Mouse (Mus musculus): Measurements from ENCODE around the gene Oma1.

Oma1 gene

DNA sequence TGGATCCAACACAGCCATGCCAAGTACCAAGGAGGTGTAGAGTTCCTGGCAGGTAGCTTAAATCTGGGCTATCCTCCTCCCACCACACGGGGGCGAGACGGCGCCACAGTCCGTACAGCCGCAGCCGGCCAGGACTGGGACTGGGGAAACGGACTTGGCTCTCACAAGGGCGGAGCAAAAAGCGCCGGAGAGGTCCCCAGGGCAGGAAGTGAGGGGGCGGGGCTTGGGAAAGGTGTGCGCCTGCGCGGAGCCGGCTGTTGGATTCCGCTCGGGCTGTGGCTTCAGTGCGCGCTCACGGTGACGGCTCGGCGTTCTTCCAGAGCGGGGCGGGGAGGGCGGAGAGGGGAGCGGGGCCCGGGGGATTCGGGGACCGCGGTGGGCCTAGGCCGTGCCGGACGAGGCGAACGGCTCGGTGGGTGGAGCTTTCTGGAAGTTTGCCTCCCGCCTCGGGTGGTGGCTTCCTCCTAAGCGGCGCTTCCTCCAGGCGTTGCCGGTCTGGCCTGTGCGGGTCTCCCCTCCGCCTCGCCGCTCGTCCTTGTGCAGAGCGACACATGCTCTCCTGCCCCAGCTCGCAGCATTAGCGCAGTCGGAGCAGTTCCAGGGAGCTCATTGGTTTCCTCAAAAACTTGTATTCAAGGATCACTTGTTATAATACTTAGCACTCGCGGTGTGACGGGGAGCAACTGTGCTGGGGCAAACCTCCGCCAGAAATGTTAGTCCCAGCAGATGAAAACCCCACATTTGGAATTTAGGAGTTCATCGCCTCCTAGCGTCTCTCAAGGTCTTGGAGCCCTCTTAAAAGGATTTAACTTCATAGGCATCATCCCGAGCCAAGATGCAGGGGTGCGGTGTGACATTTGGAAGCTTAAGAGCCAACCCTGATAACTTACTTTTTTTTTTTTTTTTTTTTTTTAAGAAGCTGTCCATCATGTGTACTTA, at the start of gene Oma1:
Gene Oma1 (plus strand): TSS at position 226 of the 939 bp plus-strand sequence.
- peak; percentile 99 for DNase-seq

DNA sequence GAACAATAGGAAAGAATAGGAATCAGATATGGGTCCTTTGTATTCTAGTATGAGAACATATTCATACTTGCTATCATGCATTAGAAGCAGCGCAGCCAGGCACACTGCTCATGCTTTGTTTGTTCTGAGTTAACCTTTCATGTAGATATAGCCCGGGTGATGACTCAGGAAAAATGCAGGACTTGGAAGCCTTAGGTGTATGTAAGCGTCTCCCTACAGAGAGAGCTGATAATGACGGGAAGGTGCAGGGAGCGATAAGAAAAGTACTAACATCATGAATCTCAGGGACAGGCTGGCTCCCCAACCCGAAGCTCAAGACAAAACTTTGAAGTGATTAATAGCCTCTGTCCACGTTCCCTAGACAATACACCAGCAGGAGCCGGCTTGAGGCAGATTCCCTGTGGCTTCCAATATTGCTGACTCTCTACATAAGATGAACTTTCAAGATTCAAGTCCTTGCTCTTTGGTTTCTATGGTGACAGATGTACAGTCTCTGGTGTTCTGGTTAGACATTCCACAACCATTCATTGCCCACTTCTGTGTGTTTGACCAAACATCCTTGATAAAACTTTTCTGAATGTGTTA, 49.7 kb upstream of the Oma1 start:
- no peak for DNase-seq

GRCm38 (mm10) chr4:103265166-103265565, 48.4 kb upstream of the Oma1 start:
- DNase-seq: no peak

DNA sequence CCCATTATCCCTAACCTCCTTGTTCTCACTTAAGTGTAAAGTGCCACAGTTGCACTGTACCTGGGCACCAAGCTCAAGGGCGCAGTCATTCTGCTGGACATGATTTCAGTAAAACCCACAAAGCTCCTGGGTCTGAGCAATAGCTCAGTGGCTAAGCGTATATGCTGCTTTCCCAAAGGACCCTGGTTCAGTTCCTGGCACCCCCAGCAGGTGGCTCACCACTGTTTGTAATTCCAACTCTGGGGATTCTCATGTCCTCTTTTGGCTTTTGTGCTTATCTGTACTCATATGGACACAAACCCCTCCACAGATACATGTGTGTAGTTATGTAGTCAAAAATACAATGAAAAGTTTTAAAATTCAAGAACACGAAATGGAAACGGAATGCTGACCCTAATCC, 44.3 kb upstream of the Oma1 start:
- DNase-seq: peak; percentile 8

GRCm38 (mm10) chr4:103273021-103273420, 40.6 kb upstream of the Oma1 start:
- no peak for DNase-seq

- DNase-seq: no peak
Measured at GRCm38 (mm10) chr4:103288342-103288741, 25.3 kb upstream of the Oma1 start.

DNA sequence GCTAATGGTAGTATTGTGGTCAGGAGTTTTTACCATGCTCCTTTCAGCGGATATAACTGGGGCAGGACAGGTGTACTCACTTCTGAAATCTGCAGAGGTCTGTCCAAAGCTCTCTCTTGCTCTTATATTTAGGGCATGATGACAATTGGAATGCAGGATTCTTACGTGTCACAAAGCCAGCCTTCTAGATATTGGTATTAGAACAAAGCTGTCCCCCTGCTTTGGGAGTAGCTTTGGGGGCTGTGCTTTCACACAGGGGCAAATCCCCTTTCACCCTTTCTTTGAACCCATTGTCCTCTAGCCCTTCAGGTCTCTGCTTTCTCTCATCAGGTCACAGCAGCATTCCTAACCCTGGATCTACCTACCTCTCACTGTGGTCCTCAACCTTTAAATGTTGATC, 22.8 kb upstream of the Oma1 start, which contains the start of gene 4921539E11Rik:
Gene 4921539E11Rik (minus strand): TSS at position 101 of the 400 bp plus-strand sequence.
- DNase-seq: no peak

GRCm38 (mm10) chr4:103299342-103299741, 14.3 kb upstream of the Oma1 start:
- peak; percentile 24 for DNase-seq

GRCm38 (mm10) chr4:103303851-103304250, 9.8 kb upstream of the Oma1 start:
- no peak for DNase-seq

GRCm38 (mm10) chr4:103314526-103314910, 906 bp downstream of the Oma1 start:
- peak; percentile 50 for DNase-seq

- peak; percentile 5 for DNase-seq
Measured at GRCm38 (mm10) chr4:103315861-103316260, 2.2 kb downstream of the Oma1 start.

DNA sequence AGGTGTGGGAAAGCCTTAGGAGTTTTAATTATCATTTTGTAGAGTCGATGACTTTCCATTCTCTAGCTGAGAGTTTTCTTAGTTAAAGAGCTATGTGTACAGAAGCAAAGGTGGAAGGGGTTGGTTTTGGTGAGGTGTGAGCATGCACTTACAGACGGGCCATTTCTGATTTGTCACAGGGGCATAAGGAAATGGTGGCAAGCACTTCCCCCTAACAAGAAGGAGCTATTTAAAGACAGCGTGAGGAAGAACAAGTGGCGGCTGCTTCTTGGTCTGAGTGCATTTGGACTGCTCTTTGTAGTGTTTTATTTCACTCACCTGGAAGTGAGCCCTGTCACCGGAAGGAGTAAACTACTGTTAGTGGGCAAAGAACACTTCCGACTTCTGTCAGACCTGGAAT, 7.8 kb downstream of the Oma1 start:
- no peak for DNase-seq

- DNase-seq: peak; percentile 60
Measured at GRCm38 (mm10) chr4:103324688-103325451, 11.3 kb downstream of the Oma1 start.

GRCm38 (mm10) chr4:103326994-103327393, 13.4 kb downstream of the Oma1 start:
- peak; percentile 75 for DNase-seq

- DNase-seq: no peak
Measured at GRCm38 (mm10) chr4:103329348-103329747, 15.7 kb downstream of the Oma1 start.

- DNase-seq: no peak
Measured at GRCm38 (mm10) chr4:103335134-103335533, 21.5 kb downstream of the Oma1 start.

DNA sequence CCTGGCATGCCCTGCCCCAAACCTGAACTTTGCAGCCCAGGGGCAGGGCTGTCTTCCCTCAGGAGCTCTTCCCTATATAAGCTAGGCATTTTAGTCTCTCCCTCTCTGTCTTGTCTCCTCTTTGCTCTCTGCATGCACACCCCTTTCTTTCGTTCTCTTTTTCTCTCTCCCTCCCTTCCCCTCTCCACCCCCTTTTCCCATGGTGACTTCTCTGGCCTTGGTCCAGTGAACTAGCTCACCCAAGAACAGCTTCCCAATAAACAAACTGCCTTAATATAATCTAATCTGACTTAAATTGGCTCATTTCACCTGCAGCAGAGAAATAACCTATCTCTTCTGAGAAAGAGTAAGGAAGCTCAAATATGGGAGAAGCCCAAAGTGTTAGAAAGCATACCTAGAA, 27.1 kb downstream of the Oma1 start:
- DNase-seq: no peak

DNA sequence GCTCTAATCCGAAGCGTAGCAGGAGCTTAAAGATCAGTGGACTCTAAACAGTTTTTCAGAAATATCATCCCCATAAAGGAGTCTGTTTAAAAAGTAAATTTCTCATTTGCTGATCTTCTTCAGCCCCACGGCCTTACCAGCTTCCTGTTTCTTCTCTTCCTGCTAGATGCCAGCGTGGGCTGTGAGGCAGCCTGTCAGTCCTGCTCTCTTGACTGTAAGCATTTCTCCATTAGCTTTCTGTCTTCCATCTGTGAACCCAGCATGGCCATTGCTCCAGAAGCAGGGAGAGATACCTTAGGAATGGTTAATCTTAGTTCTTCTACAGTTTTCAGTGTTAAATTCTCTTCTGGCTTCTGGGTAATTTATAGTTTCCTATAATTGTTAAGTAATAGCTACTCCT, 28.0 kb downstream of the Oma1 start:
- DNase-seq: no peak

DNA sequence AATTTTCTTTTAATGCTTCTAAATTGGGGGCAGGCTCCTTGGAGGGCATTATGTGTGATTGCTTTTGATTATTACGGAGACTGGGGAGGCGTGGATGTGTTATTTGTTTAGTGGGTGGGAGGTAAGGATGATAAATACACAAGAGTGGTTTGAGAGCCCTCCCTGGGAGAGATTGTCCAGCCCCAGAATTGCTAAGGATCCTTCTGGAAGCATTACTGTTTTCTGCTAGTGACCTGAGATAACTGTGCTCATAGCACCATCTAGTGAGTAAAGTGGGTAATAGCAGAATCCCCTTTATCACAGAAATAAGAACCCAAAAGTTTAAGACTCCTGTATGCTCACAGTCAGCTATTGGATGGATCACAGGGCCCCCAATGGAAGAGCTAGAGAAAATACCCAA, 32.4 kb downstream of the Oma1 start:
- peak; percentile 48 for DNase-seq

GRCm38 (mm10) chr4:103346849-103347248, 33.2 kb downstream of the Oma1 start:
- no peak for DNase-seq

GRCm38 (mm10) chr4:103349219-103349618, 35.6 kb downstream of the Oma1 start:
- no peak for DNase-seq

DNA sequence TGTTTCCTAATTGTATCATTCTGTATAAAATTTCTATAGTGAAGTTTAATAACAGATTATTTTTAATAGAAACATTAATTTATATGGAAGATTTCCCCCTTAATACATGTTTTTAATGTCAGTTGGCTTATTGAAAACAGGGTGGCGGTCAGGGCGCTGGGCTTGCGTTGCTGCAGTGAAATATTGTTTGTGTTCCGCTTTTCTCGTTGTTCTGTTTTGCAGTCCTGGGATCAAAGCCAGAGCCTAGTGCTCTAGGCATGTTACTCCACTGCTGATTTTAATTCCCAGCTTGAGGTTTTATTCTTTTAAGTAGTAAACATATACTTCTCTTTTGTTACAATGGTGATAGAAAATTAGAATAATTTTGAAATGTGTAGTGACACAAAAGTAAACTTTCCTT, 39.3 kb downstream of the Oma1 start:
- no peak for DNase-seq

- DNase-seq: no peak
Measured at GRCm38 (mm10) chr4:103357457-103357856, 43.8 kb downstream of the Oma1 start.
